Mouse (Mus musculus): ENCODE measurements around the gene Map3k15.

Map3k15 gene

DNA sequence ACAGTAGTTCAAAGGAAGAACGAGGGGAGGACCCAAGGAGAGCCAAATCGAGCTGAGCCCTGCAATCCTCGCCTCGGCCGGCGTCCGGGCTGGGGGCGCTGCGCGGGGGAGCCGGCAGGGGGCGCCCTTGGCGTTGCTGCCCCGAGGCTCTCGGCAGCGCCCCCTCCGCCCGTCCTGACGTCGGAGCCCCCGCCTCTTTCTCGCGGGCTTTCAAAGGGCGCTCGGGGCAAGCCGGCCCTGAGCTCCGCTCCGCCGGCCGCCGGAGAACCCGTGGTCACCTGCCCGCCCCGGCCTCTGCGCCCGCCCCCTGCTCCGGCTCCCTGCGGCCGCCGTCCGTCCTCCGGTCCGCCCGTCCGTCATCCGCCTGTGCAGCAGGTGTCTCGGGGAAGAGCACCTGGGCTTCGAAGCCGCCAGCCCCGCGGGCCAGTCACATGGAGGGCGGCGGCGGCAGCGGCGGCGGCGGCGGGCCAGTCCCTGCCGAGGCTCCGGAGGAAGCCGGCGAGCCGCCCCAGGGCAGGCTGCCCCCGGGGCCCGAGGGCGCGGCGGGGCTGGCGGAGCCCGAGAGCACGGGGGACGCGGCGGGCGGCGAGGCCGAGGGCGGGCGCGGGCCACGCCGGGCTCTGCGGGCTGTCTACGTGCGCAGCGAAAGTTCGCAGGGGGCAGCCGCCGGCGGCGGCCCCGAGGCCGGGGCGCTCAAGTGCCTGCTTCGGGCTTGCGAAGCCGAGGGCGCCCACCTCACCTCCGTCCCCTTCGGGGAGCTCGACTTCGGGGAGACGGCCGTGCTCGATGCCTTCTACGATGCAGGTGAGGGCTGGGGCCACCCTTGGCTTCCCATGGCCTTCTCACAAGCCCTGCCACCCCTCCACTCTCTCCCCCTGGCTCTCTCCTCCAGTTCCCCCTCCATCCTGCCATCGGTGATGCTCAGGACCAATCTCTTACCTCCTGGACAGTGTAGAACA is at the start of gene Map3k15:
Gene Map3k15 (plus strand): TSS at position 432 of the 959 bp plus-strand sequence.
- peak; percentile 79 for DNase-seq (ENCODE audit: low read depth, low spot score)

GRCm38 (mm10) chrX:159942569-159942968 is 45.7 kb upstream of the Map3k15 start:
- DNase-seq (ENCODE audit: low read depth, low spot score): no peak

- DNase-seq (ENCODE audit: low read depth, low spot score): no peak
Observed at GRCm38 (mm10) chrX:159943586-159943985, 44.6 kb upstream of the Map3k15 start.

DNA sequence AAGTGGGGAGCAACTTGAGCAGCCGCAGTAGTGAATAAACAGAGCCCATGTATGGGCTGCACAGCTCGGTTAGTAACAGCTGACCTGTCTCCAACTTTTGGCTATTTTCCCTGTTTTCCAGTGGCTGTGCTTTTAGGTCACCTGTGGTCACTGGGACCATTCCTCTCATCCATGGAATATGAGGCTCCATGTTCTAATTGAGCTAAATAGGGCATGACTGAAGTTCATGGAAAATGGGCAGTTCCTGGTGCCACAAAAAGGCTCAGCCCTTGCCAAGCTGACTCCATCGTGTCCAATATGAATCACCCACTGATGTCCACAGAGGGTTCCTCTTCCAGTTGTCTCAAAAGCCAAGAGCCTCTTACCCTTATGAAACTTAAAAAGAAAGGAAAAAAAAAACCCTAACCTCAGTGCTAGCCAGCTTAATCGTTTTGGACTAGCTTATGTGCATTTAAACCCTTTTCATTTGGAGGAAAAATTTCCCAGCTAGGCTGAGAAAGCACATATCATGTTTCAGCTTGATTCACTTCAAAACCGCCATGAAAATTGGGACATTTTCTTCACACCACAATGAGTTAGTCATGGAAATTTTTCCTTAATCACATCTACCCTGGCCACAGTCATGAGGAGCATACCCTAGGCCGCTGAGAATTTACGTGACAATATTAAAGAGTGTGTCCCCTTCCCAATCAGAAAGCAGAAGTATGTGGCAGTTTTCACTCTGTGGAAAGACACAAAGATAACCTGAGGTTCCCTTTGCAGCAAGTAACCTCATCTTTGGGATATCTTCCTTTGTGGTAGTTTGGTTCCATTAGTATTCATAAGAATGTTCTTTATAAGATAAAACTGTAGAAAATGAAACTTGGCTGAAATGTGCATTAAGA is 34.4 kb upstream of the Map3k15 start:
- no peak for DNase-seq (ENCODE audit: low read depth, low spot score)

- no peak for DNase-seq (ENCODE audit: low read depth, low spot score)
Observed at GRCm38 (mm10) chrX:159954430-159954779, 33.8 kb upstream of the Map3k15 start.

- DNase-seq (ENCODE audit: low read depth, low spot score): no peak
Observed at GRCm38 (mm10) chrX:159955433-159955832, 32.8 kb upstream of the Map3k15 start.

- no peak for DNase-seq (ENCODE audit: low read depth, low spot score)
Observed at GRCm38 (mm10) chrX:159961385-159961784, 26.8 kb upstream of the Map3k15 start.

DNA sequence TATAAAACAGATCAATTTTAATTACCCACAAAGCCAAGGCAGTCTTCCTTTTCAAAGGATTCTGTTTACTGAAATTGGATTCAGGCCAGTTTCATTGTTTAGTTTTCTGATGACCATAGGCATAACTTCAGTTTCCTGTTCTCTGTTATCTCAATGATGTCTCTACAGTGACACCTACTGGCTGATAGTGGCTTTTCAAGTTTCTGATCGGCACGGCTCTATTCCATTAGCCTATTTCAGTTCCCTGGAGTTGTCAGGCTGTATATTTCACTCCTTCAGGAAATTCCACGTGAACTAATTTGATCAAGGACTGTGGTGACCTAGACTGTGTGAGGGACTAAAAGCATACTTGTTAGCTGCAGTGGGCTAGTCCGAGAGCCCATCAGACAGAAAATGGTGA is 25.0 kb upstream of the Map3k15 start:
- peak; percentile 52 for DNase-seq (ENCODE audit: low read depth, low spot score)

DNA sequence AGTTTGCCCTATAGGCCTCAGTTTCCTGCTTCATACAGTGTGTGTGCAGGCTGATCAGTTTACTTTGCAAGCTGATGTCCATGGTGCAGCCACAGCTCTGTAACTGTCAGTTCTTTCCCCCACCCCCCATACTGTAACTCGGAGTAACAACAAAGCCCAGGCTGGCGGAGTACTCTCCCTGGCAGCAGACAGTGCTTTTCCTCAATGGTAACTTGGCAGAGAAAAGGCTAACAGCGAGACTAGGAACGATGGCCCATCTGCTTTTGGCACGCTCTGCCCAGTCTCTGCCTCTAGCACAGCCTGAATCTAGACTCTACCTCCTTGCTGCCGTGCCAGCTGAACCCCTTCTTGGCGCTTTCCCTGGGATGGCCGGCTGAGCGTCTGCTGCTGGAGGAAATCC is 24.3 kb upstream of the Map3k15 start:
- DNase-seq (ENCODE audit: low read depth, low spot score): no peak

- DNase-seq (ENCODE audit: low read depth, low spot score): no peak
Observed at GRCm38 (mm10) chrX:159969025-159969424, 19.2 kb upstream of the Map3k15 start.

DNA sequence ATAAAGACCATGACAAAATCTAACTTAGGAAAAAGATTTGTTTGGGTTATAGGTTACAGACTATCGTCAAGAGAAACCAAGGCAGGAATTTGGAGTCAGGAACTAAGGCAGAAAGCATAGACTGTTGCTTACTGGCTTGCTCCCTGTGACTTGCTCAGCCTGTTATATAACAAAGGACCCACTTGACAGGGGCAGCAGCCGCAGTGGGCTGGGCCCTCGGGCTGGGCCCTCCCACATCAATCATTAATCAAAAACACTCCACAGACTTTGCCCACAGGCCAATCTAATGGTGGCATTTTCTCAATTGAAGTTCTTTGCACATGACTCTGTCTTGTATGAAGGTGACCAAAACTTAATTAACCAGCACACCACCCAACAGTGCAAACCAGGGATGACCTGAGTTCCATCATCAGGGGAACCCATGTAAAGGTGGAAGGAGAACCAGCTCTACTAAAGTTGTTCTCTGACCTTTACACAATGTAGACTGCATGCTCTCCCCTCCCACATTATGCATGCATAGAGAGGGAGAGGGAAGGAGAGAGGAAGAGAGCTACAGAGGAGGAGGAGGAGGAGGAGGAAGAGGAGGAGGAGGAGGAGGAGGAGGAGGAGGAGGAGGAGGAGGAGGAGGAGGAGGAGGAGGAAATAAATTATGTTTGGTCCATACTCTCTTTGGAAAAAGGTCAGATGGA is 17.0 kb upstream of the Map3k15 start:
- DNase-seq (ENCODE audit: low read depth, low spot score): no peak

DNA sequence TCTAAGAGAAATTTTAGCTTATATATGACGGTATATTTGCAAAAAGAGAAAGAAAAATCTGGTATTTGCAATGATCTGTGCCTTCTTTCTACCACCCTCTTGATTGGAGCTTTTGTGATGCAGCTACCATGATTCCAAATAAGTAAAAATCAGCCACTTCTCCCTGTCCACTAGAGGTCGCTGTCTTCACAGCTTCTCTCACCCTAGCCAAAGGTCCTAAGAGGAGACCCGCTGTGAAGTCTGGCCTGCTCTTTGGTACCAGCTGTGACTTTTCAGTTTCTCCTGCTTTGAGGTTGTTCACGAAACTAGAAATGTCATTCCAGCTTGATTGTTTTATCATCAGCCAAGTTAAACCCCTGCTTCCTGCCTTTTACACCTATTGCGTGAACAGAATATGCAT is 14.5 kb upstream of the Map3k15 start:
- DNase-seq (ENCODE audit: low read depth, low spot score): peak; percentile 36

- no peak for DNase-seq (ENCODE audit: low read depth, low spot score)
Observed at GRCm38 (mm10) chrX:159976243-159976642, 12.0 kb upstream of the Map3k15 start.

DNA sequence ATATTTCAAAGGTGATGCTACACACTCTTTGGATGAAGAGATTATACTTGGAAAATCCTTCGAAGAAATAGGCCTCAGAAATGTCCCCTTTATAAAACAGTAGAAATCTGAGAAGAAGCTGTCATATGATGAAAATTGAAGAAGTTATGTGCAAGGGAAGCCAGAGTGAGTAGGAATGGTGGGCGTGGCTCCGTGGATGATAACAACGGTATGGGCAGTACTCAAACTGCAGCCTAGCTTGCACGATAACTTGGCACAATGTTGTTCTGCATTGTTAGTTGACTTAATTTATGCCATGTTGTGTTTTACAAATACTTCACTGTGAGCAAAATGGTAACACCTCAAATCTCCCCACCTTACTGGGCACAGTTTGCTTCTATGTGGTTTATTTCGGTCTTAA is 7.6 kb downstream of the Map3k15 start:
- no peak for DNase-seq (ENCODE audit: low read depth, low spot score)

DNA sequence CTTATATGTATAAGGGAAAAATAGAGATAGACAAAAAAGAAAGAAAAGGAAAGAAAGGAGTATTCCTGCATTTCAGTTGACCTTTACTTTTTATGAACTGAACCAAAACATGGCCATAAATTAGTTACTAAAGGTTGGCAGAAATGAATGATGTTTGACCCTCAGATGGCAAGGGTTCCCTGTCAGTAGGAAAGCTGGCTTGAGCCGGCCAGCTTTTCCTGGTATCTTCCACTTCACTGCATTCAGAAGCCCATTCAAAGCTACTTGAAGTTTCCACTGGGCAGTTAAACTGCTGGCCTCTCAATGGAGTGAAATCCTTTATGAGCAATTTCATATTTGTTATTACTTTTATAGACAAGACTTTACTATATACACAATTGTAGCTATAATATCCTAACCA is 65.1 kb downstream of the Map3k15 start:
- no peak for DNase-seq (ENCODE audit: low read depth, low spot score)

DNA sequence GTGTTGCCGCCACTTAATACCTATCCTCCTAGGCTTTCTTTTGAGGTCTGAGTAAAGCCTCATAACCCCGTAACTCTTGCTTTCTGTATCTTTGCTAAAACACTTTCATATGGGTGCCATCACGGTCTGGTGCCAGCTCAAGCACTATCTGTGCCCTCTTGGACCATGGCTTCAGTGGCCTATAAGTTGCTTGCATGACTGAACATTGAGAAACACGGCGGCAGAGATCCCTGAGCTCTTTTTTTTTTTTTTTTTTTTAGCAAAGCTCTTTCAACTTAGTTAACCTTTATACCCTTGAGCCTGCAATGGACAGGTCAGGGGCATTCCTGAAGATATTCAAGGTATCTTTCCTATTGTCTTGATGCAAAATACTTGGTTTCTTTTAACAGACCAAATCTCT is 66.4 kb downstream of the Map3k15 start:
- no peak for DNase-seq (ENCODE audit: low read depth, low spot score)

DNA sequence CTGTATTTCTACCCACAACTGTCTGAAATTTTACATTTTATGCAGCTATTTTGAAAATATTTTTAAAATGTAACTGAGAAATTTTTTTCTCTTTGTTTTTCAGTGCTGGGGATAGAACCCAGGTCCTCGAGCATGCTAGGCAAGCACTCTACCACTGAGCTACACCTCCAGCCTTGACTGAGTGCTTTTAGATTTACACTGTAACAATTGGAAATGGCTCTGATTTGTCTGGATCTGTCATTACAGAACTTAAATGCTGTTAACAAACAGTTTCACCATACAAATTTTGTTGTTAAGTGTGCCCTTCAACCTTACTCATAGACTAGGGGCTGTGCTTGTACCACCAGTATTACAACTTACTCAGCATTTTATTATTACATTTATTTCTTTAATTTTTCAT is 103.7 kb downstream of the Map3k15 start:
- no peak for DNase-seq (ENCODE audit: low read depth, low spot score)

DNA sequence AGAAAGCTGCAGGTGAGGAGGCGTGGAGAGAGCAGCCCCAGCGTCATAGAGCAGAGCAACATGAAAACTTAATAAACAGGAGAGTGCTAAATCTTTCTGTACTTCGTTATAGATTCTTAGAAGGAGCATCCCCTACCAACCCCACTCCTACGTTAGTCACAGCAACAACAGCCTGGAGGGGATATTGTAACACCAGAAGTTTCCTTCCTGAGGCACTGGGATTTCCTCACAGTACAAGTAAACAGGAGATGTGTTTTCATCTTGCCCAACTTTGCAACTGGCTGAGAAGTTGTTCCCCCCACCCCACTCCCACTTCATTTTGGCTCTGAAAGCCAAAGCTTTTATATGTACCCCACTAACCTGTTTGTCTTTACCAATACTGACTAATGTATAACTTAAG is 119.6 kb downstream of the Map3k15 start:
- DNase-seq (ENCODE audit: low read depth, low spot score): no peak

GRCm38 (mm10) chrX:160113777-160114176 is 125.5 kb downstream of the Map3k15 start:
- no peak for DNase-seq (ENCODE audit: low read depth, low spot score)

- DNase-seq (ENCODE audit: low read depth, low spot score): no peak
Observed at GRCm38 (mm10) chrX:160116074-160116473, 127.8 kb downstream of the Map3k15 start.

GRCm38 (mm10) chrX:160116658-160117057 is 128.4 kb downstream of the Map3k15 start:
- peak; percentile 33 for DNase-seq (ENCODE audit: low read depth, low spot score)

Measured in CD4-positive helper T cell, adult 2 months (primary cell).